Mouse (Mus musculus) heart, embryonic 15.5 days (tissue): ENCODE data around the gene Bcl11b. TPM values are rescaled to one million over a fixed set of nuclear protein-coding genes. Genes with fewer than 3 reads are reported as not detected.

Source experiments
- ATAC-seq: fragments of 200-750 bp; cut with Nextera tagmentation; replicated peaks from 2 replicates; pipeline ENCODE4 v1.8.0; 2017; ENCODE audit warnings: low read depth, moderate TSS enrichment; ENCODE audit not compliant: insufficient number of reproducible peaks, insufficient read depth, low FRiP score
- H3K27ac ChIP-seq: fragments of 300-500 bp; sonication (generic); 2 replicates; pipeline ENCODE4 v1.5.1; 2015; ENCODE audit warnings: mild to moderate bottlenecking, inconsistent platforms
- H3K27me3 ChIP-seq: fragments of 300-500 bp; sonication (generic); 2 replicates; pipeline ENCODE4 v1.6.1; 2015; ENCODE audit warnings: inconsistent platforms
- H3K36me3 ChIP-seq: fragments of 300-500 bp; sonication (generic); 2 replicates; pipeline ENCODE4 v1.6.1; 2015; ENCODE audit warnings: mild to moderate bottlenecking, inconsistent platforms
- H3K4me1 ChIP-seq: fragments of 300-500 bp; sonication (generic); replicated peaks from 2 replicates; pipeline ENCODE4 v1.6.1; 2015; ENCODE audit warnings: inconsistent platforms
- H3K4me2 ChIP-seq: fragments of 300-500 bp; sonication (generic); 2 replicates; pipeline ENCODE4 v1.6.1; 2015; ENCODE audit warnings: inconsistent platforms, mild to moderate bottlenecking, moderate library complexity
- H3K4me3 ChIP-seq: fragments of 300-500 bp; sonication (generic); 2 replicates; pipeline ENCODE4 v1.5.1; 2015; ENCODE audit warnings: mild to moderate bottlenecking, inconsistent platforms
- H3K9ac ChIP-seq: fragments of 300-500 bp; sonication (generic); 2 replicates; pipeline ENCODE4 v1.6.1; 2015; ENCODE audit warnings: mild to moderate bottlenecking, inconsistent platforms
- H3K9me3 ChIP-seq: fragments of 300-500 bp; sonication (generic); replicated peaks from 2 replicates; pipeline ENCODE4 v1.6.1; 2016; ENCODE audit warnings: inconsistent platforms
- WGBS: fragments of 180-500 bp; shearing (Covaris S2); methylation state at CpG from one replicate; pipeline ENCODE4 v1.1.7; 2015; ENCODE audit warnings: mixed read lengths; 5-methylcytosine and 5-hydroxymethylcytosine counted together
- polyA plus RNA-seq: library from polyadenylated mRNA; unstranded; fragments of >200 nt; fragmentation: Nextera tagmentation; extraction: Ambion mirVana; gene quantifications from 2 replicates; pipeline ENCODE4 v1.2.1, GENCODE M21; 2015

The Bcl11b gene
- 4.6 and 9.3 TPM in 2 replicates for polyA plus RNA-seq

- peaks cover 34% of the 10 kb centered on the region for H3K4me1 ChIP-seq
- H3K4me3 ChIP-seq: peak within 1 kb of the TSS; percentile 83
- under 1% methylated on average over 18 of the region's 19 CpGs for WGBS
- no peak for ATAC-seq
- H3K9ac ChIP-seq: peak within 1 kb of the TSS; percentile 75
- no peaks in the 10 kb centered on the region for H3K36me3 ChIP-seq
- peak within 1 kb of the TSS; percentile 99 for H3K4me2 ChIP-seq
- no peaks in the 10 kb centered on the region for H3K9me3 ChIP-seq
- H3K27me3 ChIP-seq: peaks cover 55% of the 10 kb centered on the region
- peak within 1 kb of the TSS; percentile 72 for H3K27ac ChIP-seq
Measured at GRCm38 (mm10) chr12:108003483-108003882, at the start of gene Bcl11b. TSS of gene Bcl11b (minus strand) at chr12:108003602.

- H3K4me2 ChIP-seq: no peak overlapping the region
- no peaks in the 10 kb centered on the region for H3K9me3 ChIP-seq
- H3K9ac ChIP-seq: no peak overlapping the region
- H3K4me1 ChIP-seq: no peaks in the 10 kb centered on the region
- no peaks in the 10 kb centered on the region for H3K36me3 ChIP-seq
- WGBS: 56% methylated on average over 7 of the region's 7 CpGs
- ATAC-seq: 0 out of 2 replicates have a peak, but pooled peaks have one; percentile 16
- peaks cover 7% of the 10 kb centered on the region for H3K27me3 ChIP-seq
- no peak overlapping the region for H3K4me3 ChIP-seq
- no peak overlapping the region for H3K27ac ChIP-seq
Measured at GRCm38 (mm10) chr12:108050996-108051395, 47.6 kb upstream of the Bcl11b start.

GRCm38 (mm10) chr12:108049625-108050024 is 46.2 kb upstream of the Bcl11b start:
- H3K4me1 ChIP-seq: no peaks in the 10 kb centered on the region
- no peaks in the 10 kb centered on the region for H3K36me3 ChIP-seq
- H3K4me3 ChIP-seq: no peak overlapping the region
- ATAC-seq: no peak; the same call in 1 of the 2 replicates
- no peak overlapping the region for H3K9ac ChIP-seq
- peaks cover 7% of the 10 kb centered on the region for H3K27me3 ChIP-seq
- H3K9me3 ChIP-seq: no peaks in the 10 kb centered on the region
- 49% methylated on average over 13 of the region's 13 CpGs for WGBS
- H3K4me2 ChIP-seq: peak overlapping the region; percentile 20; the same call in 1 of the 2 replicates
- no peak overlapping the region for H3K27ac ChIP-seq

GRCm38 (mm10) chr12:108042239-108042571 is 38.8 kb upstream of the Bcl11b start:
- Histone ChIP-seq H3K4me2 (no peak overlapping the region), H3K27ac (no peak overlapping the region), H3K9me3 (no peaks in the 10 kb centered on the region), H3K4me1 (no peaks in the 10 kb centered on the region), H3K36me3 (no peaks in the 10 kb centered on the region), H3K9ac (no peak overlapping the region), H3K4me3 (no peak overlapping the region), H3K27me3 (peaks cover 24% of the 10 kb centered on the region; the same call in 1 of the 2 replicates)
- 41% methylated on average over 3 of the region's 3 CpGs for WGBS
- no peak for ATAC-seq

GRCm38 (mm10) chr12:108041571-108042238 is 38.3 kb upstream of the Bcl11b start:
- Histone ChIP-seq H3K4me3 (no peak overlapping the region), H3K27me3 (peaks cover 24% of the 10 kb centered on the region; the same call in 1 of the 2 replicates), H3K4me1 (no peaks in the 10 kb centered on the region), H3K9ac (no peak overlapping the region), H3K36me3 (no peaks in the 10 kb centered on the region), H3K9me3 (no peaks in the 10 kb centered on the region), H3K27ac (no peak overlapping the region), H3K4me2 (no peak overlapping the region)
- 43% methylated on average over 12 of the region's 12 CpGs for WGBS
- no peak; the same call in 1 of the 2 replicates for ATAC-seq

GRCm38 (mm10) chr12:108037446-108037845 is 34.0 kb upstream of the Bcl11b start:
- H3K36me3 ChIP-seq: no peaks in the 10 kb centered on the region
- no peaks in the 10 kb centered on the region for H3K9me3 ChIP-seq
- H3K4me2 ChIP-seq: no peak overlapping the region
- WGBS: 36% methylated on average over 6 of the region's 6 CpGs
- H3K9ac ChIP-seq: no peak overlapping the region
- H3K27ac ChIP-seq: no peak overlapping the region
- H3K27me3 ChIP-seq: peaks cover 17% of the 10 kb centered on the region; the same call in 1 of the 2 replicates
- no peak overlapping the region for H3K4me3 ChIP-seq
- no peaks in the 10 kb centered on the region for H3K4me1 ChIP-seq
- ATAC-seq: no peak

- H3K4me2 ChIP-seq: no peak overlapping the region
- no peak for ATAC-seq
Measured at GRCm38 (mm10) chr12:108035412-108036078, 32.1 kb upstream of the Bcl11b start.

GRCm38 (mm10) chr12:108022835-108023615 is 19.6 kb upstream of the Bcl11b start:
- Histone ChIP-seq H3K4me2 (no peak overlapping the region), H3K36me3 (no peaks in the 10 kb centered on the region), H3K9ac (no peak overlapping the region), H3K9me3 (no peaks in the 10 kb centered on the region), H3K27ac (no peak overlapping the region), H3K4me1 (no peaks in the 10 kb centered on the region), H3K4me3 (no peak overlapping the region), H3K27me3 (no peaks in the 10 kb centered on the region)
- no peak for ATAC-seq
- WGBS: 69% methylated on average over 15 of the region's 15 CpGs

More at GRCm38 (mm10) chr12:108035412-108036078, 32.1 kb upstream of the Bcl11b start:
- WGBS: 74% methylated on average over 13 of the region's 13 CpGs
- Histone ChIP-seq H3K4me3 (no peak overlapping the region), H3K27ac (no peak overlapping the region), H3K27me3 (peaks cover 10% of the 10 kb centered on the region; the same call in 1 of the 2 replicates), H3K9me3 (no peaks in the 10 kb centered on the region), H3K36me3 (no peaks in the 10 kb centered on the region), H3K9ac (no peak overlapping the region), H3K4me1 (no peaks in the 10 kb centered on the region)

- WGBS: 80% methylated on average over 12 of the region's 12 CpGs
- ATAC-seq: no peak
- Histone ChIP-seq H3K27ac (no peak overlapping the region), H3K4me1 (no peaks in the 10 kb centered on the region), H3K27me3 (peaks cover 20% of the 10 kb centered on the region), H3K36me3 (no peaks in the 10 kb centered on the region), H3K4me3 (no peak overlapping the region), H3K4me2 (no peak overlapping the region), H3K9ac (no peak overlapping the region), H3K9me3 (no peaks in the 10 kb centered on the region)
Measured at GRCm38 (mm10) chr12:108012003-108012402, 8.6 kb upstream of the Bcl11b start.

GRCm38 (mm10) chr12:108010346-108010745 is 6.9 kb upstream of the Bcl11b start:
- WGBS: 81% methylated on average over 11 of the region's 11 CpGs
- H3K27me3 ChIP-seq: peaks cover 33% of the 10 kb centered on the region
- no peak overlapping the region for H3K4me3 ChIP-seq
- no peak overlapping the region for H3K9ac ChIP-seq
- H3K4me2 ChIP-seq: no peak overlapping the region
- peaks cover 13% of the 10 kb centered on the region for H3K4me1 ChIP-seq
- ATAC-seq: no peak
- no peaks in the 10 kb centered on the region for H3K9me3 ChIP-seq
- H3K36me3 ChIP-seq: no peaks in the 10 kb centered on the region
- H3K27ac ChIP-seq: no peak overlapping the region

GRCm38 (mm10) chr12:108009156-108009555 is 5.8 kb upstream of the Bcl11b start:
- WGBS: 41% methylated on average over 4 of the region's 4 CpGs
- Histone ChIP-seq H3K27ac (no peak overlapping the region), H3K36me3 (no peaks in the 10 kb centered on the region), H3K4me1 (peaks cover 25% of the 10 kb centered on the region), H3K27me3 (peaks cover 41% of the 10 kb centered on the region), H3K9ac (no peak overlapping the region), H3K4me3 (no peak overlapping the region), H3K4me2 (no peak overlapping the region), H3K9me3 (no peaks in the 10 kb centered on the region)
- no peak for ATAC-seq
